ENCODE assay signal across 27 mouse cellular contexts in genomic region chr14:55840853-55841366, GRCm38 (mm10). TPM values are rescaled to one million over a fixed set of nuclear protein-coding genes. Genes with fewer than 3 reads are reported as not detected.
DNase-seq lines count a peak whose midpoint lies in the region; ATAC-seq and TF ChIP-seq lines count a peak whose summit lies in the region.
"Had no signal": no experiment of that assay in that cellular context is flagged by ENCODE, and none has a peak within 500 bp of the region (broad histone marks: within the 10 kb centered on the region; RNA-seq: fewer than 3 reads in every experiment).

No protein-coding gene starts in this region.

- H3K9me3 ChIP-seq in CH12.LX (replicated peaks; ENCODE audit: low read length): no peaks in the 10 kb centered on the region
- H3K9me3 ChIP-seq in ES-E14 (ENCODE audit: control insufficient read depth, insufficient read depth, low read depth, low read length): no peaks in the 10 kb centered on the region
- no peaks in the 10 kb centered on the region for H3K9me3 ChIP-seq in heart, embryonic 11.5 days (replicated peaks; ENCODE audit: control insufficient read depth, low read length)
- H3K9me3 ChIP-seq: embryonic facial prominence, embryonic 15.5 days; forebrain, embryonic 10.5 days; forebrain, embryonic 15.5 days; heart, embryonic 12.5 days; hindbrain, embryonic 12.5 days had no signal

- ATAC-seq in heart, embryonic 11.5 days (replicated peaks; ENCODE audit: insufficient number of reproducible peaks, low FRiP score, low TSS enrichment): no peak
- ATAC-seq: forebrain, embryonic 15.5 days; hindbrain, postnatal 0 days; Patski had no signal

- no peaks in the 10 kb centered on the region for H3K79me2 ChIP-seq in CH12.LX (replicated peaks; ENCODE audit: control insufficient read depth, extremely low read depth, insufficient read depth, poor library complexity, severe bottlenecking)

- in situ Hi-C loops in CH12.LX (cut with MboI; ENCODE audit: low pct_ligation_motif_present, low pct_unique_long_range_greater_than_20kb, low sequenced_read_pairs) (no loop called here), ES-E14 (cut with MboI; ENCODE audit: low sequenced_read_pairs in 2 of 2, unreplicated experiment in 2 of 2) (no loop called here)

- peaks cover 0 to 7% of the 10 kb centered on the region in 2 experiments; a peak in 2 of 4 replicates for H3K4me1 ChIP-seq in CH12.LX (ENCODE audit: control insufficient read depth in 1 of 2, insufficient read depth in 2 of 2)
- peaks cover 5 to 22% of the 10 kb centered on the region in 2 experiments for H3K4me1 ChIP-seq in ES-E14 (ENCODE audit: control insufficient read depth in 2 of 2, insufficient read depth in 2 of 2, low read length in 2 of 2, poor library complexity in 1 of 2)
- H3K4me1 ChIP-seq in heart, embryonic 11.5 days (ENCODE audit: control insufficient read depth, insufficient read depth, low read length): no peaks in the 10 kb centered on the region; the same call in 1 of the 2 replicates
- H3K4me1 ChIP-seq: forebrain, embryonic 15.5 days had no signal

- H3K36me3 ChIP-seq in CH12.LX (replicated peaks in 1 of 2; ENCODE audit: control insufficient read depth in 1 of 2, insufficient read depth in 1 of 2, low read length in 1 of 2): no peaks in the 10 kb centered on the region
- no peaks in the 10 kb centered on the region for H3K36me3 ChIP-seq in ES-E14 (ENCODE audit: control insufficient read depth, insufficient read depth, low read length, poor library complexity, severe bottlenecking)
- H3K36me3 ChIP-seq in heart, embryonic 11.5 days (ENCODE audit: control insufficient read depth, insufficient read depth, low read length): no peaks in the 10 kb centered on the region
- H3K36me3 ChIP-seq: embryonic facial prominence, embryonic 15.5 days; forebrain, embryonic 10.5 days; forebrain, embryonic 15.5 days; heart, embryonic 12.5 days; hindbrain, embryonic 12.5 days had no signal

- TF ChIP-seq EP300 in CH12.LX (IDR thresholded peaks at IDR 0.05; ENCODE audit: low read length): no peak

- dilution Hi-C loops in CH12.LX (cut with MboI; ENCODE audit: extremely low pct_ligation_motif_present, extremely low pct_unique_long_range_greater_than_20kb, low sequenced_read_pairs): no loop called here

- H3K4me3 ChIP-seq in CH12.LX (replicated peaks in 1 of 3; ENCODE audit: low read depth in 2 of 3, low read length in 2 of 3, poor library complexity in 1 of 3) (no peak overlapping the region), ES-E14 (ENCODE audit: insufficient read depth in 1 of 2, low read depth in 1 of 2, low read length in 2 of 2, poor library complexity in 1 of 2, severe bottlenecking in 1 of 2) (no peak overlapping the region)
- H3K4me3 ChIP-seq in heart, embryonic 11.5 days (ENCODE audit: low read depth, low read length): no peak overlapping the region
- H3K4me3 ChIP-seq: embryonic facial prominence, embryonic 15.5 days; erythroblast, embryonic 14.5 days; forebrain, embryonic 10.5 days; forebrain, embryonic 15.5 days; heart, adult 2 months; heart, embryonic 12.5 days; hindbrain, embryonic 12.5 days had no signal

- H3K27ac ChIP-seq in CH12.LX (ENCODE audit: insufficient read depth, low read depth) (no peak overlapping the region), ES-E14 (ENCODE audit: insufficient read depth, low read depth, low read length, poor library complexity, severe bottlenecking) (no peak overlapping the region)
- H3K27ac ChIP-seq in heart, embryonic 11.5 days (ENCODE audit: low read depth, low read length): no peak overlapping the region
- H3K27ac ChIP-seq: embryonic facial prominence, embryonic 15.5 days; forebrain, embryonic 10.5 days; forebrain, embryonic 15.5 days; heart, adult 2 months; hindbrain, embryonic 12.5 days; hindbrain, postnatal 0 days had no signal

- no peak overlapping the region for H3K4me2 ChIP-seq in CH12.LX (ENCODE audit: insufficient read depth, low read depth, poor library complexity, severe bottlenecking)
- no peak overlapping the region for H3K4me2 ChIP-seq in heart, embryonic 11.5 days
- H3K4me2 ChIP-seq: embryonic facial prominence, embryonic 15.5 days; forebrain, embryonic 15.5 days; heart, embryonic 12.5 days; hindbrain, embryonic 12.5 days had no signal

- no peak for TF ChIP-seq RAD21 in CH12.LX (IDR thresholded peaks at IDR 0.05; ENCODE audit: low read depth, low read length)

- TF ChIP-seq POLR2A in CH12.LX (IDR thresholded peaks at IDR 0.05; ENCODE audit: low read depth, low read length): no peak

- no peak overlapping the region for H3K9ac ChIP-seq in CH12.LX (ENCODE audit: insufficient read depth, low read depth)
- H3K9ac ChIP-seq in ES-E14 (ENCODE audit: insufficient read depth, low read depth, low read length, poor library complexity, severe bottlenecking): no peak overlapping the region
- H3K9ac ChIP-seq in heart, embryonic 11.5 days (ENCODE audit: low read depth, low read length): no peak overlapping the region
- H3K9ac ChIP-seq: embryonic facial prominence, embryonic 15.5 days; forebrain, embryonic 15.5 days; heart, embryonic 12.5 days; hindbrain, embryonic 12.5 days had no signal

- 57% methylated on average over 4 of the region's 4 CpGs for WGBS in heart, embryonic 11.5 days (ENCODE audit: insufficient replicate concordance)

- H3K27me3 ChIP-seq in CH12.LX (replicated peaks): no peaks in the 10 kb centered on the region
- no peaks in the 10 kb centered on the region for H3K27me3 ChIP-seq in heart, embryonic 11.5 days (ENCODE audit: control insufficient read depth, insufficient read depth, low read length)
- H3K27me3 ChIP-seq: embryonic facial prominence, embryonic 15.5 days; forebrain, embryonic 15.5 days; heart, embryonic 12.5 days; hindbrain, embryonic 12.5 days had no signal

- intact Hi-C loops in heart, postnatal 25 days (cut with DNase I): no loop called here

- peak; percentile 57 for DNase-seq in testis, postnatal 10 days (ENCODE audit: low spot score)
- DNase-seq in testis, postnatal 14 days (ENCODE audit: low spot score): no peak
- DNase-seq in CH12.LX (ENCODE audit: extremely low read depth) (peak; percentile 27), ES-E14 (ENCODE audit: low read depth, low spot score) (no peak), adipocyte (ENCODE audit: low spot score) (peak; percentile 59)
- no peak for DNase-seq in heart, postnatal 25 days (ENCODE audit: low spot score)
- no peak for DNase-seq in left cerebral cortex, adult 18-20 months (ENCODE audit: low spot score in 2 of 2)
- DNase-seq: adrenal gland, postnatal 10 days; cerebellum, adult 11 months; cerebellum, adult 8-10 months; cerebellum, postnatal 14 days; embryo, embryonic 11 days; gastrocnemius, postnatal 14 days; heart, adult 2 months; heart, postnatal 36 days had no signal

- TF ChIP-seq CTCF in CH12.LX (conservative IDR thresholded peaks at IDR 0.05 in 1 of 2, IDR thresholded peaks at IDR 0.05 in 1 of 2; ENCODE audit: low read depth in 2 of 2, low read length in 2 of 2): no peak

TF ChIP-seq in CH12.LX, 34 proteins besides CTCF, POLR2A, EP300 and RAD21 (continues in another document):
- no peak for TF ChIP-seq JUND (conservative IDR thresholded peaks at IDR 0.05; ENCODE audit: low read depth, low read length)
- TF ChIP-seq JUN (IDR thresholded peaks at IDR 0.05; ENCODE audit: insufficient read depth, low read depth, low read length): no peak
- 0 out of 2 replicates have a peak, but pooled peaks have one; percentile 45 for TF ChIP-seq MAFK (IDR thresholded peaks at IDR 0.05; ENCODE audit: insufficient replicate concordance, low read length)

TF ChIP-seq in ES-E14, 5 proteins besides CTCF, POLR2A, EP300 and RAD21:
- no peak for TF ChIP-seq HCFC1 (IDR thresholded peaks at IDR 0.05; ENCODE audit: borderline replicate concordance, insufficient read depth, low read length)
- TF ChIP-seq MAFK (IDR thresholded peaks at IDR 0.05; ENCODE audit: insufficient read depth, low read depth, low read length): peak; percentile 93

RNA-seq across cellular contexts. Expression of gene Nynrin, which starts 12.9 kb away (rescaled TPM):
- total RNA-seq in CH12.LX (2012; rRNA removed) (under 0.01 and 0.04 TPM in 2 replicates), CH12.LX (2014; rRNA removed) (not detected in 2 replicates), ES-E14 (2012; rRNA removed) (7.1 and 10.4 TPM in 2 replicates)
- 0.04 and 0.10 TPM in 2 replicates for polyA plus RNA-seq in CH12.LX (2012; ENCODE audit: insufficient read length, low read depth)
- 1 to 10 TPM; 8.2 to 9.7 TPM for total RNA-seq in heart, postnatal 25 days (2021)
- 1 to 10 TPM; 6.2 to 9.0 TPM for total RNA-seq in left cerebral cortex, adult 18-20 months (2021)
- 12.5 and 20.3 TPM in 2 replicates for polyA plus RNA-seq in heart, embryonic 11.5 days (2014; fragmentation: Nextera tagmentation; extraction: Ambion mirVana)
- total RNA-seq: MEL had no signal
- polyA plus RNA-seq: Patski had no signal

RNA-seq across cellular contexts. Expression of gene Nfatc4, which starts 18.0 kb away (rescaled TPM):
- total RNA-seq in CH12.LX (2012; rRNA removed) (not detected in 2 replicates), CH12.LX (2014; rRNA removed) (not detected in 2 replicates), ES-E14 (2012; rRNA removed) (6.4 and 25.4 TPM in 2 replicates)
- polyA plus RNA-seq in CH12.LX (2012; ENCODE audit: insufficient read length, low read depth): not detected in 2 replicates
- 1 to 10 TPM; 3.9 to 5.5 TPM for total RNA-seq in heart, postnatal 25 days (2021)
- total RNA-seq in left cerebral cortex, adult 18-20 months (2021): 1 to 10 TPM; 3.0 to 3.3 TPM
- 15.5 and 16.9 TPM in 2 replicates for polyA plus RNA-seq in heart, embryonic 11.5 days (2014; fragmentation: Nextera tagmentation; extraction: Ambion mirVana)
- total RNA-seq: common myeloid progenitor, adult 5-6 weeks had no signal
- polyA plus RNA-seq: erythroblast, embryonic 14.5 days had no signal

RNA-seq across cellular contexts. Expression of gene Cbln3, which starts 43.3 kb away (rescaled TPM):
- total RNA-seq in CH12.LX (2012; rRNA removed) (0.08 and 0.17 TPM in 2 replicates), CH12.LX (2014; rRNA removed) (0.14 and 0.26 TPM in 2 replicates), ES-E14 (2012; rRNA removed) (0.04 and 0.11 TPM in 2 replicates)
- 0.14 and 0.24 TPM in 2 replicates for polyA plus RNA-seq in CH12.LX (2012; ENCODE audit: insufficient read length, low read depth)
- total RNA-seq in heart, postnatal 25 days (2021): under 1 TPM in 1 of 2 experiments, not detected in 1; 0.14 TPM
- under 1 TPM; 0.16 to 0.23 TPM for total RNA-seq in left cerebral cortex, adult 18-20 months (2021)
- 0.30 and 0.42 TPM in 2 replicates for polyA plus RNA-seq in heart, embryonic 11.5 days (2014; fragmentation: Nextera tagmentation; extraction: Ambion mirVana)
- total RNA-seq: common myeloid progenitor, adult 5-6 weeks; gastrocnemius, adult 18-20 months; MEL had no signal
- polyA plus RNA-seq: erythroblast, embryonic 14.5 days had no signal

RNA-seq across cellular contexts. Expression of gene Khnyn, which starts 43.8 kb away (rescaled TPM):
- 32.8 and 50.6 TPM in 2 replicates for total RNA-seq in CH12.LX (2012; rRNA removed)
- total RNA-seq in CH12.LX (2014; rRNA removed): 31.1 and 35.8 TPM in 2 replicates
- polyA plus RNA-seq in CH12.LX (2012; ENCODE audit: insufficient read length, low read depth): 29.8 and 31.8 TPM in 2 replicates
- total RNA-seq in ES-E14 (2012; rRNA removed): 7.2 and 15.8 TPM in 2 replicates
- total RNA-seq in heart, postnatal 25 days (2021): 10 to 100 TPM; 11.6 to 13.5 TPM
- total RNA-seq in left cerebral cortex, adult 18-20 months (2021): 10 to 100 TPM; 12.3 to 13.0 TPM
- polyA plus RNA-seq in heart, embryonic 11.5 days (2014; fragmentation: Nextera tagmentation; extraction: Ambion mirVana): 6.0 and 8.9 TPM in 2 replicates

RNA-seq across cellular contexts. Expression of gene Ripk3, which starts 52.2 kb away (rescaled TPM):
- total RNA-seq in CH12.LX (2012; rRNA removed) (1.0 and 2.0 TPM in 2 replicates), CH12.LX (2014; rRNA removed) (0.15 and 0.80 TPM in 2 replicates), ES-E14 (2012; rRNA removed) (9.0 and 17.8 TPM in 2 replicates)
- polyA plus RNA-seq in CH12.LX (2012; ENCODE audit: insufficient read length, low read depth): 1.00 TPM in 1 of 2 replicates, not detected in the other
- total RNA-seq in heart, postnatal 25 days (2021): 1 to 10 TPM; 2.3 to 3.4 TPM
- 1 to 10 TPM in 1 of 2 experiments, under 1 TPM in 1; 0.44 to 1.7 TPM for total RNA-seq in left cerebral cortex, adult 18-20 months (2021)
- polyA plus RNA-seq in heart, embryonic 11.5 days (2014; fragmentation: Nextera tagmentation; extraction: Ambion mirVana): 19.6 and 19.8 TPM in 2 replicates

Comparison
In these comparisons a context has a peak if more than half of its experiments do, and no peak if none do; other contexts are left out.
1. DNase-seq: peak in testis, postnatal 10 days (single experiment), CH12.LX (single experiment) and adipocyte (single experiment); none in testis, postnatal 14 days (single experiment), ES-E14 (single experiment), heart, postnatal 25 days (single experiment) and left cerebral cortex, adult 18-20 months (0 of 2).